Mouse (Mus musculus) frontal cortex, adult (tissue): ENCODE measurements around the gene Elmod2.

Source experiments
- ATAC-seq: cut with Nextera tagmentation; 2 replicates; pipeline ENCODE4 v1.9.2; 2017; ENCODE audit warnings: mild to moderate bottlenecking, moderate library complexity, mixed read lengths; ENCODE audit not compliant: low TSS enrichment

Gene Elmod2

GRCm38 (mm10) chr8:83274470-83274869 lies 57.8 kb downstream of the Elmod2 start:
- ATAC-seq: no peak

GRCm38 (mm10) chr8:83272464-83272863 lies 59.8 kb downstream of the Elmod2 start:
- ATAC-seq: no peak

DNA sequence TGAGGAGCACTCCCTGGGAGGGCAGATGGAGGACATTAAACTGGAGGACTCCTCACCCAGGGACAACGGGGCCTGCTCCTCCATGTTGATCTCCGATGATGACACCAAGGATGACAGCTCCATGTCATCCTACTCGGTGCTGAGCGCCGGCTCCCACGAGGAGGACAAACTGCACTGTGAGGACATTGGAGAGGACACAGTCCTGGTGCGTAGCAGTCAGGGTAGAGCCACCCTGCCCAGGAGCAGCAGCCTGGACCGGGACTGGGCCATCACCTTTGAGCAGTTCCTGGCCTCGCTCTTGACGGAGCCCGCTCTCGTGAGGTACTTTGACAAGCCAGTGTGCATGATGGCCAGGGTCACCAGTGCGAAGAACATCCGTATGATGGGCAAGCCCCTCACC lies 61.1 kb downstream of the Elmod2 start:
- ATAC-seq: no peak
